Mouse (Mus musculus) gastrocnemius, adult 2 months (tissue): ENCODE measurements at regions not wholly inside any gene's neighbourhood (a gene's known extent, or its start where the extent isn't known, plus 50 kb on each side); places are given as distances from the start of the nearest gene placed in this dataset.
A peak's percentile ranks its signal among the peaks of the same experiment; 100 is the strongest.

ENCODE experiments used
- DNase-seq: peaks from one replicate; pipeline ENCODE4 v3.0.0; 2022
- H3K27ac ChIP-seq: fragments of 200-600 bp; 2 replicates; pipeline ENCODE4 v1.8.1; 2022; ENCODE audit warnings: mild to moderate bottlenecking
- H3K4me3 ChIP-seq: fragments of 200-600 bp; 2 replicates; pipeline ENCODE4 v1.8.1; 2022; ENCODE audit warnings: mild to moderate bottlenecking, moderate library complexity
- CTCF ChIP-seq: fragments of 200-600 bp; IDR thresholded peaks from 2 replicates; pipeline ENCODE4 v1.8.1; 2022; ENCODE audit warnings: antibody characterized with exemption, mild to moderate bottlenecking, moderate library complexity
- intact Hi-C: fragments of 180-260 bp; cut with DNase I; formaldehyde crosslinking; loops from one replicate; pipeline ENCODE4 v1.15.1; 2025

- intact Hi-C loops = no loop called here
- TF ChIP-seq CTCF = no peak
- no peak for DNase-seq
- no peak overlapping the region for H3K27ac ChIP-seq
- H3K4me3 ChIP-seq = no peak overlapping the region
These were observed 876.9 kb downstream of the Epha4 start for GRCm38 (mm10) chr1:76638010-76638400.

- intact Hi-C loops = no loop called here
- H3K4me3 ChIP-seq = no peak overlapping the region
- H3K27ac ChIP-seq = no peak overlapping the region
- TF ChIP-seq CTCF = no peak
- no peak for DNase-seq
These were observed 873.6 kb downstream of the Epha4 start for GRCm38 (mm10) chr1:76641181-76641711.

DNA sequence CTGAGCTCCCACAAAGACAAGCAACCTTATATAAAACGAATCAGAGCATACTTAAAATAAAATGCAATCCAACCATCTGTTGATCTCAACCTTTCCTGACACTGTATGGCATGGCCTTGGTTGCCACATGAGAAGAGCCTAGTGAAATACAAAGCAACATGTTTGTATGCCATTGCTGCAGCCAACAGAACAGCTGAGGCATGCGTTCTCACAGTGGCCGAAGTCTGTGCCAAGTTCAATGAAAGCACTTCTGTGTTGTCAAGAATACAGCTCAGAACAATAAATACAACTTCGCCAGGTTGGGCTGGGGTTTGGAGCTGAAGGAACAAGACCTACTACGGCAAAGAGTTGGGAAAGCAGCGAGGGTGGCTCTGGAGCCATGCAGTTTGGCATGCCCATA, 872.2 kb downstream of the Epha4 start:
- H3K4me3 ChIP-seq = no peak overlapping the region
- TF ChIP-seq CTCF = no peak
- no peak for DNase-seq
- intact Hi-C loops = no loop called here
- H3K27ac ChIP-seq = no peak overlapping the region

GRCm38 (mm10) chr1:76644895-76645294, 870.0 kb downstream of the Epha4 start:
- no peak for TF ChIP-seq CTCF
- intact Hi-C loops = no loop called here
- DNase-seq = no peak
- Histone ChIP-seq H3K4me3 (no peak overlapping the region), H3K27ac (no peak overlapping the region)

GRCm38 (mm10) chr1:76654826-76655225, 860.1 kb downstream of the Epha4 start:
- intact Hi-C loops = no loop called here
- TF ChIP-seq CTCF = no peak
- Histone ChIP-seq H3K27ac (no peak overlapping the region), H3K4me3 (no peak overlapping the region)
- no peak for DNase-seq

DNA sequence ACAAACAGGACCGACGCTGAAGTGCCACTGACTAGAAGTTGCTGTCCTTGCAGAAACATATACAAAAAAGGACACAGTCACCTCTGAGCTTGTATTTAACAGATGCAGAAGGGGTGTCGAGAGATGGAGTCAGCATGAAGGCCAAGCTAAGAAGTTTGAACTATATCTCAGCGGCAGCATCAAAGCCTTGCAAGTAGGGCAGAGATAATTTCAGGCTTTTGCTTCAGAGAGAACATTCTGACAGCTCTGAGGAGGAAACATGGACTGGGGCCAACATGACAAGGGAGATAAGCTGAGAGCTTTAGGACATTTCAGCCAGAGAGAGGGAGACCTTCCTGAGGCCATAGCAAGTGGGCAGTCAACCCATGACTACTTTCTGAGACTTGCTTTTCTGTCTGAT, 856.7 kb downstream of the Epha4 start:
- intact Hi-C loops = no loop called here
- no peak for TF ChIP-seq CTCF
- no peak for DNase-seq
- Histone ChIP-seq H3K27ac (no peak overlapping the region), H3K4me3 (no peak overlapping the region)

DNA sequence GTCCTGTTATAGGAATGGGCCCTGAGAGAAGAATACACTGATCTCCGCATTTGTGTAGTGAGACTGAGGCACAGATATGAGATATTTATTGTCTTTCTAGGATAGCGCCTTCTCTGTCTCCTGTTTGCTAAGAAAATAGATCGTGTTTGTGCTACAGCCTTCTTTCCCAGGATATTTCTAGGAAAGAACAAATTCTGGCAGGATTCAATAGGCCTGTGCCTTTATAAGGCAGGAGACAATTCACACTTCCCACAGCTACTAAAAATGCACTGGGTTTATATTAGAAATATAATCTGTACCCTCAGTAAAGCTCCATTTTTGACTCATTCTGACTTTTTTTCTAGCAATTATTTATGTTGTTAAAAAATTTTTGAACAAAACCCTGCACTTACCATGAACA, 854.7 kb downstream of the Epha4 start:
- intact Hi-C loops = no loop called here
- Histone ChIP-seq H3K27ac (no peak overlapping the region), H3K4me3 (no peak overlapping the region)
- no peak for DNase-seq
- no peak for TF ChIP-seq CTCF

DNA sequence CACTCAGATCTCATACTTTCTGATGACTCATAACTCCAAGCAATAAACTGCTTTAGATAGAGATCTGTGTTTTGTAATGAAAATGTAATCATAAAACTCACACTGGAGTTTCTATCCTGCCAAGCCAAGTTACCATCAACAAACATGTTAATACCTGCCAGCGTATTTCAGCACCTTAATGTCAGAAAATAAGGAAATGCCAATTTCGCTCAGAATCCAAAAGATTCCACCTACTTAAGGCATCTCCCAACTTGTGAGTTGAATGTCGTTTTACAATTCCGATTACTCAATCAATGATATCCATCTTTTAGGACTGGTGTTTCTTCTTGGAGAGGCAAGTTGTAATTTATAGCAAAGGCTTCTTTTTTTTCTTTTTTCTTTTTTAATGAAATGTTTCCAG, 850.5 kb downstream of the Epha4 start:
- intact Hi-C loops = no loop called here
- H3K27ac ChIP-seq = no peak overlapping the region
- DNase-seq = no peak

DNA sequence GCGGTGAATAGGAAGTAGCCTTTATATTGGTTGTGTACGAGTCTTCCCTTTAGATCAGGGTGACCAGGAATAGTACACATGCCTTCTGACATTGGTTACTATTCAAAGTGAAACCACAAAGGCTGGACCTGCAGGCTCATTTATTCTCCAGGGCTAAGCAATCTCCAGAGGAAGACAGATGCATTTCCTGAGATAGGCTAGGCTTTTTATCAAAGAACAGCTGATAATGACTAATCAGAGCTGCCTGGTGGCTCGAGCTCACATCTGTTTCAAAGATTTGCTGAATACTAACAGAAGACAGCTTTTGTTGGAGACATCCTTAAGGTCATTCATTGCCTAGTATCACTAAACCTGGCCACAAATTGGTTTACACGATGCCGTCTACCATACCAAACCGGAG, 838.1 kb downstream of the Epha4 start:
- Histone ChIP-seq H3K4me3 (no peak overlapping the region), H3K27ac (no peak overlapping the region)
- intact Hi-C loops = no loop called here
- TF ChIP-seq CTCF = no peak
- DNase-seq = no peak

More for the DNA sequence above, 850.5 kb downstream of the Epha4 start:
- TF ChIP-seq CTCF = no peak
- no peak overlapping the region for H3K4me3 ChIP-seq

- Histone ChIP-seq H3K4me3 (no peak overlapping the region), H3K27ac (no peak overlapping the region)
- DNase-seq = no peak
- no peak for TF ChIP-seq CTCF
- intact Hi-C loops = no loop called here
These were observed 809.3 kb downstream of the Epha4 start for GRCm38 (mm10) chr1:76705556-76705955.

- intact Hi-C loops = no loop called here
- no peak for DNase-seq
- no peak overlapping the region for H3K27ac ChIP-seq
- no peak for TF ChIP-seq CTCF
- no peak overlapping the region for H3K4me3 ChIP-seq
These were observed 797.1 kb downstream of the Epha4 start for GRCm38 (mm10) chr1:76717639-76718292.

DNA sequence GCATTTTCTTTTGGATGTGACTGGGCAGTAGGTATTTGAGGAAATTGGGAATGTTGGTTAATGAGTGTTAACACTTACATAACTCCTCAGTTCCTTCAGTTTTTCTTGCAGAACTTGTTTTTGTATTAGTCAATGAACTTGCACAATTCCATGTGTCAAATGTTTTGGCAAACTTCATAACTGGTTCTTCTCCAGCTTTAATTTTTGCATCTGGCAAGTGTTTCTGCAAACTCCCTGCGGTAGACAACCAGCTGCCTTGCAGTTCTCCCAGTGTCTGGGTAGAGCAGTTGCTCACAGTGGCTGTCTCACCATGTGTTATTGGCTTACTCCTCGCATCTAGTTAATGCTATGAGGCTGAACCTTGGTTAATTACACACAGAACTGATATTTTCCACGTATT, 790.4 kb downstream of the Epha4 start:
- DNase-seq = peak; percentile 30
- TF ChIP-seq CTCF = no peak
- Histone ChIP-seq H3K4me3 (no peak overlapping the region), H3K27ac (no peak overlapping the region)
- intact Hi-C loops = no loop called here

DNA sequence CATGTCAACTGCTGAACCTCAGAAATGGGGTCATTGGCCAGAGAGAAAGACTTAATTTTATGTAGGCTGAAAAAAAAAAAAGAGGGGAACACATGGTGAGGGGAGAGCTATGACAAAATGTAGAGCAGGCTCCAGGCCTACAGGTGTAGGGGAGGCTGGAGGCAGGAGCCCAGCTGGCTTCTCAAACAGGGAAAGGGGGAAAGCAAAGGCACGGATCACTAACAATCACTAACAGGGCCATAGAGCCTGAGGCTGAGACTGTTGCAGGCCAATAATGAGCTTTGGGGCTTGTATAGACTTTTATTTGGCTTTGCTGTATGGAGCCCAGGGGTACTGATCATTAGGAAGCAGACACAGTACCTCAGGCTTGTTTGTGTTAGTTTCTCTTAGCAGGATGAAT, 777.9 kb downstream of the Epha4 start:
- H3K27ac ChIP-seq = no peak overlapping the region
- DNase-seq = no peak
- no peak overlapping the region for H3K4me3 ChIP-seq
- intact Hi-C loops = no loop called here
- no peak for TF ChIP-seq CTCF

- intact Hi-C loops = no loop called here
- H3K4me3 ChIP-seq = no peak overlapping the region
- H3K27ac ChIP-seq = no peak overlapping the region
These were observed 777.2 kb downstream of the Epha4 start for GRCm38 (mm10) chr1:76737663-76738062.

More at GRCm38 (mm10) chr1:76737663-76738062, 777.2 kb downstream of the Epha4 start:
- TF ChIP-seq CTCF = no peak
- DNase-seq = no peak
